Mouse (Mus musculus) liver, embryonic 15.5 days (tissue): ENCODE results near the gene Wasl. TPM values are rescaled to one million over a fixed set of nuclear protein-coding genes. Genes with fewer than 3 reads are reported as not detected.

Source experiments
- ATAC-seq: fragments of 200-750 bp; cut with Nextera tagmentation; 2 replicates; pipeline ENCODE4 v1.8.0; 2017; ENCODE audit warnings: moderate number of reproducible peaks, mild to moderate bottlenecking, moderate library complexity; ENCODE audit not compliant: insufficient read depth
- H3K27ac ChIP-seq: fragments of 300-500 bp; sonication (generic); replicated peaks from 2 replicates; pipeline ENCODE4 v1.5.1; 2015; ENCODE audit warnings: mild to moderate bottlenecking, inconsistent platforms
- H3K27me3 ChIP-seq: fragments of 300-500 bp; sonication (generic); 2 replicates; pipeline ENCODE4 v1.6.1; 2015; ENCODE audit warnings: mild to moderate bottlenecking, inconsistent platforms
- H3K36me3 ChIP-seq: fragments of 300-500 bp; sonication (generic); replicated peaks from 2 replicates; pipeline ENCODE4 v1.6.1; 2015; ENCODE audit warnings: moderate library complexity, mild to moderate bottlenecking, inconsistent platforms
- H3K4me1 ChIP-seq: fragments of 300-500 bp; sonication (generic); replicated peaks from 2 replicates; pipeline ENCODE4 v1.6.1; 2015; ENCODE audit warnings: inconsistent platforms
- H3K4me2 ChIP-seq: fragments of 300-500 bp; sonication (generic); 2 replicates; pipeline ENCODE4 v1.6.1; 2015; ENCODE audit warnings: moderate library complexity, mild to moderate bottlenecking, inconsistent platforms
- H3K4me3 ChIP-seq: fragments of 300-500 bp; sonication (generic); replicated peaks from 2 replicates; pipeline ENCODE4 v1.5.1; 2015; ENCODE audit warnings: mild to moderate bottlenecking, inconsistent platforms
- H3K9ac ChIP-seq: fragments of 300-500 bp; sonication (generic); 2 replicates; pipeline ENCODE4 v1.6.1; 2015; ENCODE audit warnings: moderate library complexity, mild to moderate bottlenecking, inconsistent platforms
- H3K9me3 ChIP-seq: fragments of 300-500 bp; sonication (generic); replicated peaks from 2 replicates; pipeline ENCODE4 v1.6.1; 2016; ENCODE audit warnings: inconsistent platforms
- WGBS: fragments of 180-500 bp; shearing (Covaris S2); methylation state at CpG from one replicate; pipeline ENCODE4 v1.1.7; 2015; ENCODE audit warnings: mixed read lengths; ENCODE audit not compliant: insufficient replicate concordance; 5-methylcytosine and 5-hydroxymethylcytosine counted together
- polyA plus RNA-seq: library from polyadenylated mRNA; unstranded; fragments of >200 nt; fragmentation: Nextera tagmentation; extraction: Ambion mirVana; gene quantifications from 2 replicates; pipeline ENCODE4 v1.2.1, GENCODE M21; 2015

Gene Wasl
- polyA plus RNA-seq, 1 experiment from 2014 or later: 22.8 TPM

- H3K9me3 ChIP-seq: no peaks in the 10 kb centered on the region
- 79% methylated on average over 4 of the region's 4 CpGs for WGBS
- H3K4me1 ChIP-seq: no peaks in the 10 kb centered on the region
- peaks cover 59% of the 10 kb centered on the region for H3K36me3 ChIP-seq
- H3K9ac ChIP-seq: no peak overlapping the region
- no peak overlapping the region for H3K4me3 ChIP-seq
- no peak overlapping the region for H3K4me2 ChIP-seq
- H3K27me3 ChIP-seq: no peaks in the 10 kb centered on the region
- ATAC-seq: no peak
- H3K27ac ChIP-seq: no peak overlapping the region
Measured at GRCm38 (mm10) chr6:24616746-24617145, 48.1 kb downstream of the Wasl start.

GRCm38 (mm10) chr6:24613918-24614317 lies 50.9 kb downstream of the Wasl start:
- H3K27me3 ChIP-seq: no peaks in the 10 kb centered on the region
- no peaks in the 10 kb centered on the region for H3K4me1 ChIP-seq
- peaks cover 51% of the 10 kb centered on the region for H3K36me3 ChIP-seq
- no peak for ATAC-seq
- no peak overlapping the region for H3K9ac ChIP-seq
- WGBS: 91% methylated on average over 4 of the region's 4 CpGs
- H3K9me3 ChIP-seq: no peaks in the 10 kb centered on the region
- H3K27ac ChIP-seq: no peak overlapping the region
- H3K4me3 ChIP-seq: no peak overlapping the region
- no peak overlapping the region for H3K4me2 ChIP-seq

- Histone ChIP-seq H3K4me1 (no peaks in the 10 kb centered on the region), H3K27ac (no peak overlapping the region), H3K27me3 (no peaks in the 10 kb centered on the region), H3K4me3 (no peak overlapping the region), H3K9ac (no peak overlapping the region), H3K9me3 (no peaks in the 10 kb centered on the region), H3K36me3 (peaks cover 51% of the 10 kb centered on the region), H3K4me2 (no peak overlapping the region)
- ATAC-seq: no peak
- 88% methylated on average over 6 of the region's 6 CpGs for WGBS
Measured at GRCm38 (mm10) chr6:24613346-24613745, 51.5 kb downstream of the Wasl start.

- H3K27me3 ChIP-seq: no peaks in the 10 kb centered on the region
- H3K4me2 ChIP-seq: no peak overlapping the region
- ATAC-seq: no peak
- no peaks in the 10 kb centered on the region for H3K4me1 ChIP-seq
- H3K9me3 ChIP-seq: no peaks in the 10 kb centered on the region
- no peak overlapping the region for H3K27ac ChIP-seq
- WGBS: 75% methylated on average over 7 of the region's 7 CpGs
- no peak overlapping the region for H3K9ac ChIP-seq
- H3K36me3 ChIP-seq: peaks cover 40% of the 10 kb centered on the region
- H3K4me3 ChIP-seq: no peak overlapping the region
Measured at GRCm38 (mm10) chr6:24612074-24612755, 52.6 kb downstream of the Wasl start.

- ATAC-seq: no peak
- no peaks in the 10 kb centered on the region for H3K4me1 ChIP-seq
- 67% methylated on average over 4 of the region's 4 CpGs for WGBS
Measured at GRCm38 (mm10) chr6:24610358-24610757, 54.5 kb downstream of the Wasl start.

GRCm38 (mm10) chr6:24609531-24609930 lies 55.3 kb downstream of the Wasl start:
- no peaks in the 10 kb centered on the region for H3K9me3 ChIP-seq
- no peak overlapping the region for H3K9ac ChIP-seq
- no peak overlapping the region for H3K4me2 ChIP-seq
- no peak overlapping the region for H3K27ac ChIP-seq
- H3K27me3 ChIP-seq: no peaks in the 10 kb centered on the region
- H3K4me3 ChIP-seq: no peak overlapping the region
- no peak for ATAC-seq
- 60% methylated on average over 4 of the region's 4 CpGs for WGBS
- H3K36me3 ChIP-seq: peaks cover 18% of the 10 kb centered on the region
- H3K4me1 ChIP-seq: no peaks in the 10 kb centered on the region

More at GRCm38 (mm10) chr6:24610358-24610757, 54.5 kb downstream of the Wasl start:
- no peaks in the 10 kb centered on the region for H3K27me3 ChIP-seq
- no peak overlapping the region for H3K27ac ChIP-seq
- H3K4me3 ChIP-seq: no peak overlapping the region
- H3K9me3 ChIP-seq: no peaks in the 10 kb centered on the region
- H3K9ac ChIP-seq: no peak overlapping the region
- H3K4me2 ChIP-seq: no peak overlapping the region
- H3K36me3 ChIP-seq: peaks cover 27% of the 10 kb centered on the region

GRCm38 (mm10) chr6:24608682-24609081 lies 56.1 kb downstream of the Wasl start:
- Histone ChIP-seq H3K4me3 (no peak overlapping the region), H3K4me1 (no peaks in the 10 kb centered on the region), H3K9me3 (no peaks in the 10 kb centered on the region), H3K27ac (no peak overlapping the region), H3K4me2 (no peak overlapping the region), H3K27me3 (no peaks in the 10 kb centered on the region), H3K36me3 (peaks cover 12% of the 10 kb centered on the region), H3K9ac (no peak overlapping the region)
- ATAC-seq: no peak
- WGBS: 71% methylated on average over 3 of the region's 3 CpGs

- 71% methylated on average over 4 of the region's 4 CpGs for WGBS
- H3K4me1 ChIP-seq: no peaks in the 10 kb centered on the region
- H3K27me3 ChIP-seq: no peaks in the 10 kb centered on the region
- no peak overlapping the region for H3K4me3 ChIP-seq
- no peak overlapping the region for H3K4me2 ChIP-seq
- H3K36me3 ChIP-seq: peaks cover 7% of the 10 kb centered on the region
- H3K9me3 ChIP-seq: no peaks in the 10 kb centered on the region
- no peak overlapping the region for H3K9ac ChIP-seq
- no peak for ATAC-seq
- no peak overlapping the region for H3K27ac ChIP-seq
Measured at GRCm38 (mm10) chr6:24608129-24608528, 56.7 kb downstream of the Wasl start.

GRCm38 (mm10) chr6:24607531-24607930 lies 57.3 kb downstream of the Wasl start:
- Histone ChIP-seq H3K27me3 (no peaks in the 10 kb centered on the region), H3K4me2 (no peak overlapping the region), H3K36me3 (peaks cover 3% of the 10 kb centered on the region; the same call in 1 of the 2 replicates), H3K27ac (no peak overlapping the region), H3K4me3 (no peak overlapping the region), H3K9ac (no peak overlapping the region), H3K9me3 (no peaks in the 10 kb centered on the region), H3K4me1 (no peaks in the 10 kb centered on the region)
- ATAC-seq: no peak
- 86% methylated on average over 15 of the region's 15 CpGs for WGBS

GRCm38 (mm10) chr6:24606512-24606911 lies 58.3 kb downstream of the Wasl start:
- ATAC-seq: no peak
- H3K4me2 ChIP-seq: no peak overlapping the region
- no peak overlapping the region for H3K27ac ChIP-seq
- no peaks in the 10 kb centered on the region for H3K9me3 ChIP-seq
- H3K27me3 ChIP-seq: no peaks in the 10 kb centered on the region
- no peaks in the 10 kb centered on the region for H3K36me3 ChIP-seq
- H3K9ac ChIP-seq: no peak overlapping the region
- H3K4me3 ChIP-seq: no peak overlapping the region
- 65% methylated on average over 10 of the region's 10 CpGs for WGBS
- H3K4me1 ChIP-seq: no peaks in the 10 kb centered on the region

GRCm38 (mm10) chr6:24605631-24606030 lies 59.2 kb downstream of the Wasl start:
- H3K4me1 ChIP-seq: no peaks in the 10 kb centered on the region
- no peak overlapping the region for H3K4me2 ChIP-seq
- no peak overlapping the region for H3K4me3 ChIP-seq
- H3K27ac ChIP-seq: no peak overlapping the region
- no peak overlapping the region for H3K9ac ChIP-seq
- ATAC-seq: no peak
- WGBS: 67% methylated on average over 8 of the region's 8 CpGs
- no peaks in the 10 kb centered on the region for H3K9me3 ChIP-seq
- no peaks in the 10 kb centered on the region for H3K36me3 ChIP-seq
- no peaks in the 10 kb centered on the region for H3K27me3 ChIP-seq

- ATAC-seq: no peak
- Histone ChIP-seq H3K4me3 (no peak overlapping the region), H3K4me2 (no peak overlapping the region), H3K9ac (no peak overlapping the region), H3K36me3 (no peaks in the 10 kb centered on the region), H3K27me3 (no peaks in the 10 kb centered on the region), H3K4me1 (no peaks in the 10 kb centered on the region), H3K27ac (no peak overlapping the region), H3K9me3 (no peaks in the 10 kb centered on the region)
- 73% methylated on average over 7 of the region's 7 CpGs for WGBS
Measured at GRCm38 (mm10) chr6:24604289-24604688, 60.5 kb downstream of the Wasl start.
